Mouse (Mus musculus): ENCODE measurements around the gene Dnmt3c.

DNA sequence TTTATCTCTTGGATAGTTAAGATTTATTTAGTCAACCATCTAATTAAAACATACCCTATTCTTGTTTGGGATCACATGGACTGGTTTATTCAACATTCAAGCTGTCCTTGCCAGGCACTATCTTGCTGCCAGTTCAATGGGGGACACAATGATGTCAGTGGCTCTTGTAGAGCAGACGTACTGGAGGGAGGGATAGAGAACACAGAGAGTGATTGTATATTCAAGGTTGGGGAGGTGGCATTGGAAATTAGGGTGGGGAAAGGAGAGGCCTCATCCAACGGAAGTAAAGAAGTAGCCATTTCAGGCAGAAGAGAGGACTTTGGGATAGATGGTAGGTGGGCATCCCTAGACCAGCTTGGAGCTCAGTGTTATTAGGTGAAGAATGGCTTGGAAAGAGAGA is 28.4 kb downstream of the Dnmt3c start:
- TF ChIP-seq CTCF (conservative IDR thresholded peaks at IDR 0.05; ENCODE audit: low read length) (no peak), POU5F1 (IDR thresholded peaks at IDR 0.05; ENCODE audit: borderline replicate concordance, low read length) (no peak)

All from E14TG2a.4 (cell line).